Mouse (Mus musculus) liver, adult 2 months (tissue): Measurements from ENCODE around the gene Pnpla2. TPM values are rescaled to one million over a fixed set of nuclear protein-coding genes. Genes with fewer than 3 reads are reported as not detected.
"Not testable (repeated sequence)": the region's sequence is repeated elsewhere in the genome, so short reads cannot be mapped to it uniquely, and the experiment has no call there.

Experiments
- DNase-seq: peaks from one replicate; pipeline ENCODE4 v3.0.0-alpha.2; 2011; ENCODE audit warnings: low read depth, low spot score; ENCODE audit errors: extremely low read depth
- H3K27ac ChIP-seq: fragments of 200-500 bp; replicated peaks from 2 replicates; pipeline ENCODE4 v1.5.1; 2012; ENCODE audit warnings: low read depth, mild to moderate bottlenecking, control low read depth, inconsistent platforms, low read length; ENCODE audit not compliant: insufficient read depth
- H3K27me3 ChIP-seq: fragments of 200-500 bp; 2 replicates; pipeline ENCODE4 v1.6.1; 2012; ENCODE audit warnings: mild to moderate bottlenecking, moderate library complexity, low read length, inconsistent platforms; ENCODE audit not compliant: control insufficient read depth, insufficient read depth
- H3K36me3 ChIP-seq: fragments of 200-500 bp; 2 replicates; pipeline ENCODE4 v1.6.1; 2012; ENCODE audit warnings: low read length, inconsistent platforms; ENCODE audit not compliant: control insufficient read depth, insufficient read depth
- H3K4me1 ChIP-seq: fragments of 200-500 bp; 2 replicates; pipeline ENCODE4 v1.6.1; 2011; ENCODE audit warnings: low read length; ENCODE audit not compliant: control insufficient read depth, insufficient read depth
- H3K4me3 ChIP-seq: fragments of 200-500 bp; 2 replicates; pipeline ENCODE4 v1.5.1; 2011; ENCODE audit warnings: low read depth, mild to moderate bottlenecking, control low read depth, low read length, moderate library complexity; ENCODE audit not compliant: insufficient read depth
- H3K79me2 ChIP-seq: fragments of 200-500 bp; 2 replicates; pipeline ENCODE4 v1.6.1; 2012; ENCODE audit warnings: inconsistent platforms, mild to moderate bottlenecking, low read length, moderate library complexity; ENCODE audit not compliant: control insufficient read depth, insufficient read depth
- H3K9ac ChIP-seq: fragments of 200-500 bp; 2 replicates; pipeline ENCODE4 v1.6.1; 2012; ENCODE audit warnings: low read depth, mild to moderate bottlenecking, control low read depth, inconsistent platforms, low read length
- CTCF ChIP-seq: fragments of 200-500 bp; IDR thresholded peaks from 2 replicates; pipeline ENCODE4 v1.5.1; 2011; ENCODE audit warnings: low read depth, low read length, control low read depth
- POLR2A ChIP-seq: fragments of 200-500 bp; IDR thresholded peaks from 2 replicates; pipeline ENCODE4 v1.6.1; 2011; ENCODE audit warnings: low read length, control low read depth; ENCODE audit not compliant: insufficient read depth; ENCODE audit errors: extremely low read depth
- WGBS: fragments of 180-500 bp; shearing (Covaris S2); methylation state at CpG from one replicate; pipeline ENCODE4 v1.1.7; 2018; 5-methylcytosine and 5-hydroxymethylcytosine counted together
- polyA plus RNA-seq: library from polyadenylated mRNA; depleted of rRNA; stranded (reverse); fragments of >200 nt; gene quantifications from 2 replicates; pipeline ENCODE4 v1.2.3, GENCODE M21; 2012; rRNA removed
- total RNA-seq: library from RNA; depleted of rRNA; stranded (reverse); fragments of >200 nt; gene quantifications from 2 replicates; pipeline ENCODE4 v1.2.3, GENCODE M21; 2014; rRNA removed

Gene Pnpla2
- total RNA-seq = 22.6 and 31.7 TPM in 2 replicates
- polyA plus RNA-seq = 83.7 and 84.8 TPM in 2 replicates

DNA sequence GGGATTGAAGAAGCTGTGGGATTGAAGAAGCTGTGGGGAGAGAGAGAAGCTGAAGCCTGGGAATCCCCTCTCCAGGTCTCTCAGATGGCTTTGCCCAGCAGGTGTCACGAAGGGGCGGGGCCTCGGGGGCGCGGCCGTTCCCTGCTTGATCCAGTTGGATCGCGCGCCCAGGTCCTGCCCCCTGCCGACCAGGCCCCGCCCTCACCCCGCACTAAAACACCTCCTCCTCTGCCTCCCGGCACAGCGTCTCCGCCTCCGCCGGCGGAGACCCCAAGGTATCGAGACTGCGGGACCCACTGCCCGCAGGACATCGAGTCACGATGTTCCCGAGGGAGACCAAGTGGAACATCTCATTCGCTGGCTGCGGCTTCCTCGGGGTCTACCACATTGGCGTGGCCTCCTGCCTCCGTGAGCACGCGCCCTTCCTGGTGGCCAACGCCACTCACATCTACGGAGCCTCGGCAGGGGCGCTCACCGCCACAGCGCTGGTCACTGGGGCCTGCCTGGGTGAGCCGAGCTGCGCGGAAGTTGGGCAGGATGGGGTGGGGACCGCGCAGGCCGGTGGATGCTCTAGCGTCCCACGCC is at the start of gene Pnpla2:
Gene Pnpla2 (plus strand): TSS at position 232 of the 585 bp plus-strand sequence.
- peak; percentile 74 for DNase-seq
- TF ChIP-seq POLR2A = peak; percentile 99
- TF ChIP-seq CTCF = no peak
- H3K27me3 ChIP-seq = no peaks in the 10 kb centered on the region
- peaks cover 29% of the 10 kb centered on the region; the same call in 1 of the 2 replicates for H3K36me3 ChIP-seq
- H3K9ac ChIP-seq = peak within 1 kb of the TSS; percentile 98
- WGBS = under 1% methylated on average over 45 of the region's 45 CpGs
- H3K4me1 ChIP-seq = peaks cover 18% of the 10 kb centered on the region; the same call in 1 of the 2 replicates
- H3K4me3 ChIP-seq = peak within 1 kb of the TSS; percentile 91
- peaks cover 8% of the 10 kb centered on the region; the same call in 1 of the 2 replicates for H3K79me2 ChIP-seq
- H3K27ac ChIP-seq = peak within 1 kb of the TSS; percentile 93

DNA sequence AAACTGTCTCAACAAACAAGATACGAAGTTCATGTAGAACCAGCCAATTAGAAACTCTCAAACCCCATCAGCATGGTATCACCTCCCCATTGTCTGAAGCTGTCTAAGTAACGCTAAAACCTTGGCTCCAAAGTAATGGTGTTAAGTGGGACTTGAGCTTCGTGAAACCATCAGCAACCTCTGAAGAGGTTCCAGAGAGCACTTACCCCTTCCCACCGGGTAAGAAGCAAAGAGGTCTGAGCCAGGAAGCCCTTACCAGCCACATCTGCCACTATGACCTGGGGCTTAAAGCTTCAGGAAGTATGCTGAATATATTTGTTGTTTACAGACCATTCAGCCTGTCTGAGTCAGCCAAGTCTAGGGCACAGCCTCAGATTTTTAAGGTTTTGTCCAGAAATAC is 49.5 kb upstream of the Pnpla2 start:
- no peaks in the 10 kb centered on the region for H3K27me3 ChIP-seq
- H3K36me3 ChIP-seq = peaks cover 4% of the 10 kb centered on the region; the same call in 1 of the 2 replicates
- 83% methylated on average over 4 of the region's 4 CpGs for WGBS
- peaks cover 11% of the 10 kb centered on the region for H3K4me1 ChIP-seq
- no peak for DNase-seq
- H3K27ac ChIP-seq = no peak overlapping the region
- H3K9ac ChIP-seq = no peak overlapping the region
- TF ChIP-seq POLR2A (no peak), CTCF (no peak)
- H3K4me3 ChIP-seq = no peak overlapping the region
- no peaks in the 10 kb centered on the region for H3K79me2 ChIP-seq

DNA sequence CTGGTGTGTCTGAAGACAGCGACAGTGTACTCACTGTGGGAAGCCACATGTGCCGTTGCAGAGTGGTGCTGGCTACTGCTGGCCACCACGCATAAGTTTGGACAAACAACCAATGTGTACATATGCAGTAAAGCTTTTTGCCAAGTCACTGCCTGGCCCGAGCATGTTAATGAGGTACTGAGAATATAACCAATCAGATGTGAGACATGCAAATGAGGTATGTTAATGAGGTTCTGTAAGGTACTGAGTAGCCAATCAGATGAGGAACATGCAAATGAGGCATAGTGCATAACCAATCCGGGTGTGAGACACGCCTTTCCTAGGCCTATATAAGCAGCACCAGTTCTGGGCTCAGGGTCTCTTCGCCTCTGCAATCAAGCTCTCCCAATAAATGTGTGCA is 47.3 kb upstream of the Pnpla2 start:
- WGBS = 91% methylated on average over 7 of the region's 7 CpGs

GRCm38 (mm10) chr7:141408833-141409232 is 46.2 kb upstream of the Pnpla2 start:
- Histone ChIP-seq H3K9ac (no peak overlapping the region; the same call in 1 of the 2 replicates), H3K36me3 (no peaks in the 10 kb centered on the region), H3K4me3 (no peak overlapping the region; the same call in 1 of the 2 replicates), H3K27ac (peak overlapping the region; percentile 56), H3K27me3 (no peaks in the 10 kb centered on the region), H3K79me2 (peaks cover 5% of the 10 kb centered on the region; the same call in 1 of the 2 replicates), H3K4me1 (peaks cover 11% of the 10 kb centered on the region)
- WGBS = 7% methylated on average over 11 of the region's 11 CpGs
- no peak for DNase-seq
- TF ChIP-seq CTCF = peak; percentile 92
- TF ChIP-seq POLR2A = no peak

More for the DNA sequence above, 47.3 kb upstream of the Pnpla2 start:
- not testable (repeated sequence) for H3K27me3 ChIP-seq, DNase-seq, H3K9ac ChIP-seq, H3K36me3 ChIP-seq, H3K4me3 ChIP-seq, H3K27ac ChIP-seq, H3K79me2 ChIP-seq
- H3K4me1 ChIP-seq = peaks cover 11% of the 10 kb centered on the region

- H3K27ac ChIP-seq = no peak overlapping the region
- TF ChIP-seq CTCF (no peak), POLR2A (no peak)
- H3K9ac ChIP-seq = no peak overlapping the region
- WGBS = 81% methylated on average over 8 of the region's 8 CpGs
- H3K79me2 ChIP-seq = peaks cover 5% of the 10 kb centered on the region; the same call in 1 of the 2 replicates
- H3K4me1 ChIP-seq = peaks cover 15% of the 10 kb centered on the region
- H3K27me3 ChIP-seq = no peaks in the 10 kb centered on the region
- no peak overlapping the region for H3K4me3 ChIP-seq
- H3K36me3 ChIP-seq = no peaks in the 10 kb centered on the region
- no peak for DNase-seq
These were observed 44.4 kb upstream of the Pnpla2 start for GRCm38 (mm10) chr7:141410631-141411030.

- DNase-seq = no peak
- TF ChIP-seq CTCF (no peak), POLR2A (no peak)
- no peak overlapping the region for H3K27ac ChIP-seq
- peaks cover 15% of the 10 kb centered on the region for H3K4me1 ChIP-seq
- no peak overlapping the region for H3K4me3 ChIP-seq
- no peaks in the 10 kb centered on the region for H3K36me3 ChIP-seq
- WGBS = 91% methylated on average over 1 of the region's 1 CpGs
- H3K79me2 ChIP-seq = peaks cover 5% of the 10 kb centered on the region; the same call in 1 of the 2 replicates
- no peaks in the 10 kb centered on the region for H3K27me3 ChIP-seq
- no peak overlapping the region for H3K9ac ChIP-seq
These were observed 43.3 kb upstream of the Pnpla2 start for GRCm38 (mm10) chr7:141411667-141412066.
